Mouse (Mus musculus): ENCODE data around the gene Rab19.
A peak's percentile ranks its signal among the peaks of the same experiment; 100 is the strongest.
"Not testable (repeated sequence)": the region's sequence is repeated elsewhere in the genome, so short reads cannot be mapped to it uniquely, and the experiment has no call there.

The Rab19 gene

GRCm38 (mm10) chr6:39381125-39381880 lies at the start of gene Rab19:
TSS of gene Rab19 (plus strand) at chr6:39381175.
- DNase-seq = no peak

DNA sequence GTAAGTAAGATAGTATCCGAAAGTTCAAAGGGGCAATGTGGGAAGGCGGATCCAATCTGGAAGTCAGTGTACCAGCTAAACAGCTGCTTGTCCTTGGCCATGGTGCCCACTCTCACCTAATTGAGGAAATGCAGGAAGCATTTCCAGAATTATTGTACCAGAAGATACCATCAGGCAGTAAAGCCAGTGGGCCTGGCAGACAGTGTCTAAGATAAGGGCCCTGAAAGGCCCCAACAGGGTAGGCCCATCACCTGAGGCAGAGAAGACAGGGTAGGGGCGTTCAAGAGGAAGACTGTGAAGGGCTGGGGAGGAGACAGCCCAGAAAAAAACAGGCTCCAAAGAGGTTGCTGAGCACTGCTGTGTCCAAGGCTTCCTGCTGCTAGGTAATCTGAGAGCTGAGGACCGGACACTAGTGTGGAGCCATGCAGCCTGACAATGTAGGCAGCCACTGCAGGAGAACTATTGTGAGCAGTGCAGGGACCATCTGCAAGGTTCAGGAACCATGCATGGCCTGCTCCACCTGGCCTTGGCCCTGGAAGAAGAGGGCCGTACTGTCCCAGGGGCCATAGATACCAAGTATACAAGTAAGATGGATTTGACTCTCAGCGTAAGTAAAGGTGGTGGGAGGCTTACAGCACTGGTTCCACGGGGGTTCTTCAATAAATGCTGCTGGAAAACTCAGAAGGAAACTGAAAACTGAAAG lies 48.8 kb upstream of the Rab19 start:
- DNase-seq = no peak

- no peak for DNase-seq
Measured at GRCm38 (mm10) chr6:39334224-39334623, 46.8 kb upstream of the Rab19 start.

- no peak for DNase-seq
Measured at GRCm38 (mm10) chr6:39334873-39335272, 46.1 kb upstream of the Rab19 start.

DNA sequence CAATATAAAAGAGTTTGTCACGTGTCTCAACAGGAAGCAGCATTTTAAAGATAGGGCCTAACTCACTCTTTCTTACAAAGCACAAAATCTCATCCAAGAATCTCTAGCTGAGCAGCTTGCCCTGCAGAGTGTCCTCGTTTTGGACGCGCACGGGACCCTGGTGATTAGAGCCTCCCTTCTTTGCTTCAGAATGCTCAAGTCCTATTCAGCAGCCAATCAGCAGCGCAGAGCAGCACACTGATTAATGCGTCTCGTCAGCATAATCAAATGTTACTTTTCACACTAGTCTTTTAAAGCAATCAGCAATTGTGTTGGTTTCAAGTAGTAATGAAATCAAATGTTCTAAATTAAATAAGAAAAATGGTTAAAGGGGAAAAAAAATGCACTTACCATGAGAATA lies 42.6 kb upstream of the Rab19 start:
- no peak for DNase-seq

GRCm38 (mm10) chr6:39341798-39342197 lies 39.2 kb upstream of the Rab19 start:
- no peak for DNase-seq

GRCm38 (mm10) chr6:39344020-39344419 lies 37.0 kb upstream of the Rab19 start:
- DNase-seq = peak; percentile 91 to 93

DNA sequence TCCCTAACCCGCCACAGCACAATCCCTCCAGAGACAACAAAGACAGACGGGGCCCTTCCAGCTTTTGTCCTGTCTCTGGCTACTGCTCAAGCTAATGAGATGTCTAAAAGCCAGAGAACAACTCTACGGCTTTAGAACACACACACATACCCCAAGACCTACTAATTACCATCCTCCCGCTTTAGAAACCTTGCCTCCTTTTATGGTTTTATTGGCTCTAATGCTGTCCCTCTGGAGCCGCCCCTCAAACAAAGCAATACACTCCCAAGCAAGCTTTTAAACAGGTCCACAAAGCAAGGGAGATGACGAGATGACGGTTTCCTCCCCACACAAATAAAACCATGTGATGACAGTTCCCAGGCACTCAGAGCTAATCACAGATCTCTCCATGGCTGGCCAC lies 35.5 kb upstream of the Rab19 start:
- DNase-seq = no peak

GRCm38 (mm10) chr6:39346991-39347501 lies 33.9 kb upstream of the Rab19 start:
- DNase-seq = peak; percentile 19 to 22

- DNase-seq = no peak
Measured at GRCm38 (mm10) chr6:39347880-39348814, 32.8 kb upstream of the Rab19 start.

- no peak for DNase-seq
Measured at GRCm38 (mm10) chr6:39348946-39349345, 32.0 kb upstream of the Rab19 start.

GRCm38 (mm10) chr6:39359207-39359606 lies 21.8 kb upstream of the Rab19 start:
- DNase-seq = not testable (repeated sequence)

GRCm38 (mm10) chr6:39362684-39363083 lies 18.3 kb upstream of the Rab19 start:
- no peak for DNase-seq

DNA sequence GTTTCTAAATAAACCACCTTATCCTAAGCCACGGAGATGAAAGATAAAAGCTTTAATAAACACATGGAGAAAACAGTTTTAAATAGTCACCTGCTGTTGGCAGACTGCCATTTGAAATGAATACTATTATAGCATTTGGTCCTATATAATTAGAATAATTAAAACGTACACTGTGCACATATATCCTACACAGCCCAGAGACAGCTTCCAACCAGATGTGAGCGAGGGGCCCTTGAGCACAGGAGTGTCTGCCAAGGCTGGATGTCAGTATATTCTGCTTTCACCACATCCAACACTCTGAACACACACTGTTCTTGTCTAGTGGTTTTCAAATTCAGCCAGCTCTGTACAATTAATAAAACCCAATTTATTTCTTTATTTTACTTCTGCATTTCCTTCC lies 11.3 kb upstream of the Rab19 start:
- DNase-seq = no peak

GRCm38 (mm10) chr6:39372042-39372441 lies 8.9 kb upstream of the Rab19 start:
- no peak for DNase-seq

GRCm38 (mm10) chr6:39372727-39373126 lies 8.2 kb upstream of the Rab19 start:
- DNase-seq = no peak

DNA sequence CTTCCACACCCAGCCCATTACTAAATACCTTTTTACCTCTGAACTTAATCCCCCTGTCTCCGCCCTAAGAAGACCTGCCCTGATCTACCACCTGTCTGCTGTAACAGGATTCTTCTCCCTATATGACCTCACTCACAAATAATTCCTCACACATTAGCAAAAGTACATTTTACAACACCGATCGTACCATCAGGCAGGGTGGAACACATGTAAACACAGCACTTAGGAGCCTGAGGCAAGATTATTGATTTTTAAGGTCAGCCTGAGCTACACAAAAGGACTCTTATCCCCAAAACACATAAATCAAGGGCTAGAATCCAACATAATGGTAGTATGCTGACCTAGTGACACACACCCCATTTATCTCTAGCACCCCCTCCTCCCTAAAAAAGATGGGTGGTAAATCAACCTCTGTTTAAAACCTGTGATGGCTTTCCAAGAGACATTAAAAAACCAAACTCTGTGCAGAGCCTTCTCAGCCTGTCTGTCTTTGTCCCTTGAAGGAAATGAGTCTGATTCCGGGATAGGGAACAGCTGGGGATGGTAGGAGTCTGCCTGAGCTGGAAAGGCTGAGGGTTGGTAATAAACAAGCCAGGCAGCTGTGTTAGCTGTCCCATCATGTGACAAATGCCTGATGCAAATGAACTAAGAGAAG lies 7.5 kb upstream of the Rab19 start:
- DNase-seq = no peak

GRCm38 (mm10) chr6:39376775-39377174 lies 4.2 kb upstream of the Rab19 start:
- peak in 1 of 2 experiments; percentile 18 for DNase-seq

GRCm38 (mm10) chr6:39377311-39377827 lies 3.6 kb upstream of the Rab19 start, which contains the start of gene Slc37a3:
TSS of gene Slc37a3 (minus strand) at chr6:39377675.
- DNase-seq = peak; percentile 95 to 97

- DNase-seq = not testable (repeated sequence)
Measured at GRCm38 (mm10) chr6:39378161-39378835, 2.7 kb upstream of the Rab19 start.

- DNase-seq = no peak
Measured at GRCm38 (mm10) chr6:39379224-39379623, 1.8 kb upstream of the Rab19 start.

Data from cerebellum, postnatal 10 days (tissue).